Mouse (Mus musculus) E14TG2a.4 (cell line): ENCODE measurements around the gene Hdac9.

ENCODE experiments used
- H3K27me3 ChIP-seq: 2 replicates; pipeline ENCODE4 v1.6.1; 2014; ENCODE audit warnings: low read length, control low read depth; ENCODE audit not compliant: insufficient read depth
- H3K36me3 ChIP-seq: 2 replicates; pipeline ENCODE4 v1.6.1; 2014; ENCODE audit warnings: low read length, control low read depth; ENCODE audit not compliant: insufficient read depth
- H3K4me1 ChIP-seq: replicated peaks from 2 replicates; pipeline ENCODE4 v1.6.1; 2014; ENCODE audit warnings: low read depth, low read length, control low read depth
- H3K4me3 ChIP-seq: replicated peaks from 2 replicates; pipeline ENCODE4 v1.5.1; 2014; ENCODE audit warnings: mild to moderate bottlenecking, low read length
- H3K9me3 ChIP-seq: 2 replicates; pipeline ENCODE4 v1.6.1; 2014; ENCODE audit warnings: low read length, control low read depth
- CTCF ChIP-seq: conservative IDR thresholded peaks from 2 replicates; pipeline ENCODE4 v1.5.1; 2014; ENCODE audit warnings: low read length
- NANOG ChIP-seq: IDR thresholded peaks from 2 replicates; pipeline ENCODE4 v1.6.1; 2014; ENCODE audit warnings: borderline replicate concordance, low read length, mixed read lengths
- POU5F1 ChIP-seq: IDR thresholded peaks from 2 replicates; pipeline ENCODE4 v1.6.1; 2014; ENCODE audit warnings: low read length, borderline replicate concordance

The Hdac9 gene

GRCm38 (mm10) chr12:34527761-34528160 is 389.1 kb downstream of the Hdac9 start:
- Histone ChIP-seq H3K9me3 (no peaks in the 10 kb centered on the region), H3K27me3 (no peaks in the 10 kb centered on the region), H3K4me1 (peaks cover 17% of the 10 kb centered on the region), H3K36me3 (no peaks in the 10 kb centered on the region), H3K4me3 (no peak overlapping the region)
- TF ChIP-seq CTCF: no peak
- TF ChIP-seq POU5F1: no peak
- no peak for TF ChIP-seq NANOG

- Histone ChIP-seq H3K36me3 (no peaks in the 10 kb centered on the region), H3K4me3 (no peak overlapping the region), H3K27me3 (no peaks in the 10 kb centered on the region), H3K4me1 (no peaks in the 10 kb centered on the region), H3K9me3 (no peaks in the 10 kb centered on the region)
- TF ChIP-seq CTCF (no peak), NANOG (no peak), POU5F1 (no peak)
Observed at GRCm38 (mm10) chr12:34521468-34521867, 395.4 kb downstream of the Hdac9 start.

- Histone ChIP-seq H3K4me1 (no peaks in the 10 kb centered on the region), H3K4me3 (no peak overlapping the region), H3K27me3 (no peaks in the 10 kb centered on the region), H3K36me3 (no peaks in the 10 kb centered on the region), H3K9me3 (no peaks in the 10 kb centered on the region)
- no peak for TF ChIP-seq NANOG
- no peak for TF ChIP-seq POU5F1
- no peak for TF ChIP-seq CTCF
Observed at GRCm38 (mm10) chr12:34516769-34517562, 399.9 kb downstream of the Hdac9 start.

GRCm38 (mm10) chr12:34506345-34506744 is 410.6 kb downstream of the Hdac9 start:
- Histone ChIP-seq H3K9me3 (peaks cover 10% of the 10 kb centered on the region), H3K27me3 (no peaks in the 10 kb centered on the region), H3K4me3 (no peak overlapping the region), H3K4me1 (no peaks in the 10 kb centered on the region), H3K36me3 (no peaks in the 10 kb centered on the region)
- TF ChIP-seq POU5F1 (no peak), CTCF (no peak), NANOG (no peak)

- Histone ChIP-seq H3K36me3 (no peaks in the 10 kb centered on the region), H3K4me3 (no peak overlapping the region), H3K9me3 (no peaks in the 10 kb centered on the region), H3K27me3 (no peaks in the 10 kb centered on the region), H3K4me1 (no peaks in the 10 kb centered on the region)
- TF ChIP-seq POU5F1: no peak
- TF ChIP-seq CTCF: no peak
- no peak for TF ChIP-seq NANOG
Observed at GRCm38 (mm10) chr12:34498751-34499626, 417.9 kb downstream of the Hdac9 start.

- H3K36me3 ChIP-seq: no peaks in the 10 kb centered on the region
- H3K9me3 ChIP-seq: no peaks in the 10 kb centered on the region
- TF ChIP-seq CTCF (no peak), POU5F1 (no peak), NANOG (no peak)
- H3K4me1 ChIP-seq: no peaks in the 10 kb centered on the region
- H3K27me3 ChIP-seq: no peaks in the 10 kb centered on the region
- H3K4me3 ChIP-seq: no peak overlapping the region
Observed at GRCm38 (mm10) chr12:34498331-34498730, 418.6 kb downstream of the Hdac9 start.

- TF ChIP-seq CTCF (no peak), NANOG (no peak), POU5F1 (no peak)
- Histone ChIP-seq H3K36me3 (no peaks in the 10 kb centered on the region), H3K4me1 (no peaks in the 10 kb centered on the region), H3K27me3 (no peaks in the 10 kb centered on the region), H3K4me3 (no peak overlapping the region), H3K9me3 (no peaks in the 10 kb centered on the region)
Observed at GRCm38 (mm10) chr12:34497702-34498101, 419.2 kb downstream of the Hdac9 start.

GRCm38 (mm10) chr12:34495940-34496339 is 421.0 kb downstream of the Hdac9 start:
- Histone ChIP-seq H3K4me3 (no peak overlapping the region), H3K9me3 (no peaks in the 10 kb centered on the region), H3K36me3 (no peaks in the 10 kb centered on the region), H3K4me1 (no peaks in the 10 kb centered on the region), H3K27me3 (no peaks in the 10 kb centered on the region)
- TF ChIP-seq CTCF (no peak), POU5F1 (no peak), NANOG (no peak)

GRCm38 (mm10) chr12:34489629-34490028 is 427.3 kb downstream of the Hdac9 start:
- Histone ChIP-seq H3K27me3 (no peaks in the 10 kb centered on the region), H3K9me3 (no peaks in the 10 kb centered on the region), H3K4me3 (no peak overlapping the region), H3K36me3 (no peaks in the 10 kb centered on the region), H3K4me1 (no peaks in the 10 kb centered on the region)
- TF ChIP-seq NANOG: no peak
- TF ChIP-seq CTCF: no peak
- no peak for TF ChIP-seq POU5F1
